Mouse (Mus musculus) bone marrow, adult 2 months (tissue): ENCODE results near the gene Tubgcp6.

ENCODE experiments used
- CTCF ChIP-seq: fragments of 200-500 bp; IDR thresholded peaks from 2 replicates; pipeline ENCODE4 v1.5.1; 2011; ENCODE audit warnings: low read length, control low read depth; ENCODE audit not compliant: control insufficient read depth, insufficient read depth
- POLR2A ChIP-seq: fragments of 200-500 bp; IDR thresholded peaks from 2 replicates; pipeline ENCODE4 v1.6.1; 2011; ENCODE audit warnings: low read depth, mild to moderate bottlenecking, control low read depth, low read length, borderline replicate concordance; ENCODE audit not compliant: control insufficient read depth

- TF ChIP-seq POLR2A (no peak), CTCF (no peak)
Observed at GRCm38 (mm10) chr15:89158516-89158915, 35.6 kb upstream of the Tubgcp6 start.
